In the genomic region with DNA sequence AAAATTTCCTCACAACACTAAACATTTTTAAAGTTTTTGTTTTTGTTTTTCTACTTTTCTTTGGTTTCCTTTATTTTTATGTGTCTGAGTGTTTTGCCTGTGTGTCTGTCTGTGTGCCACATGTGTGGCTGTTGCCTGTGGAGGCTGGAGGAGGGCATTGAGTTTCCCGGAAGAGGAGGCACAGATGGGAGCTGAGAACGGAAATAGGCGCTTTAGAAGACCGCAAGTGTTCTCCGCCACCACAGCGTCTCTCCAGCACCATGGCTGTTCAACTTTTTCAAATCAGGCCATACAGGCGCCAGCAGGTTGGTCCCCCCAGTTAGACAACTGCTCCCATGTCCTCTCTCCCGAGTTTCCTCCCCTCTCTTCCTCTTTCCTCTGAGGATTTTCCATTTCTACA, we compare ENCODE assay signal across 23 mouse cellular contexts.
DNase-seq lines count a peak whose midpoint lies in the region; ATAC-seq lines count a peak whose summit lies in the region.
"Had no signal": no experiment of that assay in that cellular context is flagged by ENCODE, and none has a peak within 500 bp of the region (broad histone marks: within the 10 kb centered on the region; RNA-seq: fewer than 3 reads in every experiment).

No protein-coding gene starts in this region.

- H3K27ac ChIP-seq in midbrain, embryonic 11.5 days (ENCODE audit: low read depth, low read length), result no peak overlapping the region
- H3K27ac ChIP-seq in midbrain, embryonic 13.5 days, result no peak overlapping the region
- H3K27ac ChIP-seq in embryonic facial prominence, embryonic 10.5 days (replicated peaks), result no peak overlapping the region
- H3K27ac ChIP-seq in limb, embryonic 11.5 days (replicated peaks; ENCODE audit: low read depth, low read length), result peak overlapping the region; percentile 50; the same call in 1 of the 2 replicates
- no peak overlapping the region for H3K27ac ChIP-seq in neural tube, embryonic 15.5 days (replicated peaks)
- H3K27ac ChIP-seq: forebrain, embryonic 12.5 days; forebrain, embryonic 15.5 days; heart, adult 2 months; hindbrain, embryonic 12.5 days; hindbrain, embryonic 15.5 days had no signal

- no peak for ATAC-seq in midbrain, embryonic 11.5 days (ENCODE audit: low FRiP score)
- ATAC-seq in midbrain, embryonic 13.5 days, result no peak
- no peak for ATAC-seq in limb, embryonic 11.5 days (ENCODE audit: insufficient number of reproducible peaks, low FRiP score, low TSS enrichment, low read depth)
- ATAC-seq in neural tube, embryonic 15.5 days (ENCODE audit: low FRiP score), result no peak
- ATAC-seq: forebrain, embryonic 15.5 days had no signal

- no peak overlapping the region for H3K4me2 ChIP-seq in midbrain, embryonic 11.5 days
- H3K4me2 ChIP-seq in midbrain, embryonic 13.5 days (replicated peaks), result no peak overlapping the region
- H3K4me2 ChIP-seq in limb, embryonic 11.5 days (ENCODE audit: low read depth, severe bottlenecking), result no peak overlapping the region
- H3K4me2 ChIP-seq in neural tube, embryonic 15.5 days, result no peak overlapping the region
- H3K4me2 ChIP-seq: embryonic facial prominence, embryonic 13.5 days; forebrain, embryonic 12.5 days; forebrain, embryonic 15.5 days; heart, embryonic 11.5 days; hindbrain, embryonic 12.5 days; hindbrain, embryonic 15.5 days had no signal

- H3K4me3 ChIP-seq in midbrain, embryonic 11.5 days (ENCODE audit: low read depth, low read length), result no peak overlapping the region
- no peak overlapping the region for H3K4me3 ChIP-seq in midbrain, embryonic 13.5 days (replicated peaks)
- no peak overlapping the region for H3K4me3 ChIP-seq in embryonic facial prominence, embryonic 10.5 days
- no peak overlapping the region for H3K4me3 ChIP-seq in limb, embryonic 11.5 days (ENCODE audit: low read depth, low read length)
- no peak overlapping the region for H3K4me3 ChIP-seq in neural tube, embryonic 15.5 days (replicated peaks)
- H3K4me3 ChIP-seq: embryonic facial prominence, embryonic 13.5 days; erythroblast, embryonic 14.5 days; forebrain, embryonic 12.5 days; forebrain, embryonic 15.5 days; heart, adult 2 months; hindbrain, embryonic 12.5 days; hindbrain, embryonic 15.5 days had no signal

- 90% methylated on average over 8 of the region's 8 CpGs for WGBS in midbrain, embryonic 11.5 days
- WGBS in midbrain, embryonic 13.5 days, result 93% methylated on average over 8 of the region's 8 CpGs
- WGBS in embryonic facial prominence, embryonic 10.5 days, result 69% methylated on average over 8 of the region's 8 CpGs
- WGBS in limb, embryonic 11.5 days, result 34% methylated on average over 8 of the region's 8 CpGs
- WGBS in neural tube, embryonic 15.5 days, result 79% methylated on average over 8 of the region's 8 CpGs

- peaks cover 2% of the 10 kb centered on the region; the same call in 1 of the 2 replicates for H3K4me1 ChIP-seq in midbrain, embryonic 11.5 days (ENCODE audit: control insufficient read depth, insufficient read depth, low read length)
- H3K4me1 ChIP-seq in midbrain, embryonic 13.5 days (replicated peaks), result peaks cover 38% of the 10 kb centered on the region
- H3K4me1 ChIP-seq in embryonic facial prominence, embryonic 10.5 days, result peaks cover 67% of the 10 kb centered on the region
- peaks cover 44% of the 10 kb centered on the region for H3K4me1 ChIP-seq in limb, embryonic 11.5 days (ENCODE audit: control insufficient read depth, insufficient read depth, low read length)
- H3K4me1 ChIP-seq in neural tube, embryonic 15.5 days, result peaks cover 40% of the 10 kb centered on the region

- H3K36me3 ChIP-seq in midbrain, embryonic 11.5 days (ENCODE audit: control insufficient read depth, insufficient read depth, low read length), result no peaks in the 10 kb centered on the region
- no peaks in the 10 kb centered on the region for H3K36me3 ChIP-seq in midbrain, embryonic 13.5 days
- no peaks in the 10 kb centered on the region for H3K36me3 ChIP-seq in embryonic facial prominence, embryonic 10.5 days (replicated peaks)
- no peaks in the 10 kb centered on the region for H3K36me3 ChIP-seq in limb, embryonic 11.5 days (ENCODE audit: control insufficient read depth, insufficient read depth, low read length)
- no peaks in the 10 kb centered on the region for H3K36me3 ChIP-seq in neural tube, embryonic 15.5 days
- H3K36me3 ChIP-seq: embryonic facial prominence, embryonic 13.5 days; forebrain, embryonic 12.5 days; forebrain, embryonic 15.5 days; hindbrain, embryonic 12.5 days; hindbrain, embryonic 15.5 days had no signal

- no peaks in the 10 kb centered on the region for H3K9me3 ChIP-seq in midbrain, embryonic 11.5 days (ENCODE audit: control insufficient read depth, low read length)
- H3K9me3 ChIP-seq in midbrain, embryonic 13.5 days, result no peaks in the 10 kb centered on the region
- no peaks in the 10 kb centered on the region for H3K9me3 ChIP-seq in embryonic facial prominence, embryonic 10.5 days
- no peaks in the 10 kb centered on the region for H3K9me3 ChIP-seq in limb, embryonic 11.5 days (ENCODE audit: control insufficient read depth, low read length)
- H3K9me3 ChIP-seq in neural tube, embryonic 15.5 days (replicated peaks), result no peaks in the 10 kb centered on the region
- H3K9me3 ChIP-seq: embryonic facial prominence, embryonic 13.5 days; forebrain, embryonic 12.5 days; forebrain, embryonic 15.5 days; hindbrain, embryonic 12.5 days; hindbrain, embryonic 15.5 days had no signal

- H3K9ac ChIP-seq in midbrain, embryonic 11.5 days (ENCODE audit: low read length), result no peak overlapping the region
- H3K9ac ChIP-seq in midbrain, embryonic 13.5 days (replicated peaks), result no peak overlapping the region
- H3K9ac ChIP-seq in limb, embryonic 11.5 days (ENCODE audit: low read length), result no peak overlapping the region
- H3K9ac ChIP-seq in neural tube, embryonic 15.5 days (replicated peaks), result no peak overlapping the region
- H3K9ac ChIP-seq: embryonic facial prominence, embryonic 13.5 days; forebrain, embryonic 12.5 days; forebrain, embryonic 15.5 days; hindbrain, embryonic 12.5 days; hindbrain, embryonic 15.5 days had no signal

- H3K27me3 ChIP-seq in midbrain, embryonic 11.5 days (ENCODE audit: control insufficient read depth, insufficient read depth, low read length), result no peaks in the 10 kb centered on the region
- no peaks in the 10 kb centered on the region for H3K27me3 ChIP-seq in midbrain, embryonic 13.5 days
- no peaks in the 10 kb centered on the region for H3K27me3 ChIP-seq in embryonic facial prominence, embryonic 10.5 days (replicated peaks; ENCODE audit: low read depth, poor library complexity, severe bottlenecking)
- no peaks in the 10 kb centered on the region for H3K27me3 ChIP-seq in limb, embryonic 11.5 days (ENCODE audit: control insufficient read depth, insufficient read depth, low read length)
- no peaks in the 10 kb centered on the region for H3K27me3 ChIP-seq in neural tube, embryonic 15.5 days (replicated peaks)
- H3K27me3 ChIP-seq: embryonic facial prominence, embryonic 13.5 days; forebrain, embryonic 12.5 days; forebrain, embryonic 15.5 days; hindbrain, embryonic 12.5 days; hindbrain, embryonic 15.5 days had no signal

- DNase-seq in midbrain, embryonic 11.5 days (ENCODE audit: low spot score, missing footprints), result peak; percentile 49
- DNase-seq in embryonic facial prominence, embryonic 10.5 days (ENCODE audit: low spot score), result peak; percentile 27
- DNase-seq in limb, embryonic 11.5 days (ENCODE audit: low spot score), result no peak
- no peak for DNase-seq in adrenal gland, postnatal 4 days (ENCODE audit: low spot score in 2 of 2)
- DNase-seq in kidney, adult 9 months, result no peak
- DNase-seq: adrenal gland, adult 2 months; adrenal gland, postnatal 14 days; cerebellum, adult 11-12 months; cerebellum, adult 8-10 months; cerebellum, postnatal 10 days; cerebellum, postnatal 36 days; embryo, embryonic 11 days; gastrocnemius, postnatal 25 days; heart, adult 2 months had no signal

Comparison
In these comparisons a context has a peak if more than half of its experiments do, and no peak if none do; other contexts are left out.
1. DNase-seq: peak in midbrain, embryonic 11.5 days (single experiment) and embryonic facial prominence, embryonic 10.5 days (single experiment); none in limb, embryonic 11.5 days (single experiment), adrenal gland, postnatal 4 days (0 of 2) and kidney, adult 9 months (single experiment).